Mouse (Mus musculus): Measurements from ENCODE around the gene Clec2i. TPM values are rescaled to one million over a fixed set of nuclear protein-coding genes. Genes with fewer than 3 reads are reported as not detected.

Clec2i gene
- polyA plus RNA-seq, 2 experiments = 0.14 to 0.16 TPM

DNA sequence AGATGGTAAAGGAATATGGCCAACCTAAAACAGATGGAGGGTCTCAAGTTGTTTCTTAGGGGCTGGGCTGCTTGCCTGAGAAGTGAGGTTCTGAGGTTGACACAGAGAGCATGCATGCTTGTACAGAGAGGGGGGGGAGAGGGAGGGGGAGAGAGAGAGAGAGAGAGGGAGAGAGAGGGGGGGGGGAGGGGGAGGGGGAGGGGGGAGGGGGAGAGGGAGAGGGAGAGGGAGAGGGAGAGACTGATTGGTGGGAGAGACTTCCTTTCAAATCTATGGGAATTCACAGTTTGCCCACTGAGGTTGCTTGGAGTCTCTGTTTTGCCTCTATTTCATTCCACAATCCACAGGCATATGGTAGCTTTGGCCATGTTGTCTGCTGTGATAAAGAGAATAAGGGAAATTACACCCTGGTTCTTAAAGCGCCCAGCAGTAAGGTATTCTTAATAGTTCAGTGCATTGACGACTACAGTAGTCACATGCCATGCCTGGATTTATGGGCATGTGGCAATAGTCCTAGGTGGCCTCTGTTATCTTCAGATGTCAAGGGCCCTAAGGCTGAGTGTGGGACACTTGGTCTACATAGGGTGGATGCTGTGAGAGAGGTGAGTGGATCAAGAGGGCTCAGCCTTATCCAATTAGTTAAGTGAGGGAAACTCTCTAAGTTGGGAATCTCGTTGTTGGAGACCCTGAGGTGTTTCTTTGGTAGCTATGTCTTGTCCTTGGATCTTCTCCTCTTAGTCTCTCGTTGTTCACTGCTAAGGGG is 45.9 kb upstream of the Clec2i start:
- H3K4me3 ChIP-seq (replicated peaks; ENCODE audit: low read length) = peak overlapping the region; percentile 76
- H3K9me3 ChIP-seq (ENCODE audit: control insufficient read depth, low read length) = no peaks in the 10 kb centered on the region
- TF ChIP-seq POLR2A (IDR thresholded peaks at IDR 0.05; ENCODE audit: borderline replicate concordance, extremely low read depth, insufficient read depth, insufficient read length) = no peak
- H3K4me1 ChIP-seq (ENCODE audit: control insufficient read depth, insufficient read depth, low read length) = peaks cover 12% of the 10 kb centered on the region
- H3K9ac ChIP-seq (ENCODE audit: low read depth, low read length, severe bottlenecking) = peak overlapping the region; percentile 80; the same call in 1 of the 2 replicates
- H3K27ac ChIP-seq (replicated peaks; ENCODE audit: low read depth, low read length) = 0 out of 2 replicates have a peak overlapping the region, but pooled peaks have one; percentile 26
- WGBS = 41% methylated on average over 4 of the region's 4 CpGs
- peak overlapping the region; percentile 58 for H3K4me2 ChIP-seq (replicated peaks; ENCODE audit: low read depth, low read length, severe bottlenecking)
- ATAC-seq (ENCODE audit: low FRiP score, low read depth) (no peak), DNase-seq (ENCODE audit: low spot score) (no peak)
- no peaks in the 10 kb centered on the region for H3K36me3 ChIP-seq (ENCODE audit: control insufficient read depth, insufficient read depth, low read length)
- H3K27me3 ChIP-seq (ENCODE audit: control insufficient read depth, insufficient read depth, low read length) = no peaks in the 10 kb centered on the region

DNA sequence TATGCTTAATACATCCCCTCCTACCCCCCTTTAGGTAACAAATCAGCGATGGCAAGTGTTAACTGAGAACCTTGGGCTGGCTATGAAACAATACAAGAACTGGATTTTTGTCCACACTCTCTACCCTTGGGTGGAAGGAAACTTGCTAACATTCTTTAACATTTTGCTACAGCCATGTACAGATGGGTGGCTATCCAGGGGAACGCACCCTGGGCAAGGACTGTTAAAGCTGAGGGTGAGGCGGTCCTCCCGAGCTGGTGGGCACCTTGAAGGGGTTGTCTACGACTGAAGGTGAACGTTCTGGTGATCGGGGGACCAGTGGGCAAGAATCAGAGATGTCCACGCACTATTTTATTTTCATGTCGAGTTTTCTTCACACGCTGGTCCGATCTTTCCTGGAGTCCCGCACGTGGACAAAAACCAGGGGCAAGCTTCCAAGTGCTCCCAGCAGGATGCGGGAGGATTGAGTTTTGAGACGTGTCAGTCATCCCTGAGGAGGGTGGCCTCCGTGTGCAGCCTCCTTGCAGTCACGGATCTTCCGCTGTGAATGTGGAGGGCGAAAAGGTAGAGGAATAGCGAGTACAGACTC is 44.9 kb upstream of the Clec2i start:
- Histone ChIP-seq H3K27ac (replicated peaks; ENCODE audit: low read depth, low read length) (peak overlapping the region; percentile 96), H3K4me1 (ENCODE audit: control insufficient read depth, insufficient read depth, low read length) (peaks cover 12% of the 10 kb centered on the region), H3K9me3 (ENCODE audit: control insufficient read depth, low read length) (no peaks in the 10 kb centered on the region), H3K4me3 (replicated peaks; ENCODE audit: low read length) (peak overlapping the region; percentile 76), H3K9ac (ENCODE audit: low read depth, low read length, severe bottlenecking) (peak overlapping the region; percentile 80), H3K27me3 (ENCODE audit: control insufficient read depth, insufficient read depth, low read length) (no peaks in the 10 kb centered on the region), H3K36me3 (ENCODE audit: control insufficient read depth, insufficient read depth, low read length) (no peaks in the 10 kb centered on the region), H3K4me2 (replicated peaks; ENCODE audit: low read depth, low read length, severe bottlenecking) (peak overlapping the region; percentile 58)
- DNase-seq (ENCODE audit: low spot score) (peak; percentile 40), ATAC-seq (ENCODE audit: low FRiP score, low read depth) (no peak)
- WGBS = under 1% methylated on average over 20 of the region's 20 CpGs
- TF ChIP-seq POLR2A (IDR thresholded peaks at IDR 0.05; ENCODE audit: borderline replicate concordance, extremely low read depth, insufficient read depth, insufficient read length) = 0 out of 2 replicates have a peak, but pooled peaks have one; percentile 8

DNA sequence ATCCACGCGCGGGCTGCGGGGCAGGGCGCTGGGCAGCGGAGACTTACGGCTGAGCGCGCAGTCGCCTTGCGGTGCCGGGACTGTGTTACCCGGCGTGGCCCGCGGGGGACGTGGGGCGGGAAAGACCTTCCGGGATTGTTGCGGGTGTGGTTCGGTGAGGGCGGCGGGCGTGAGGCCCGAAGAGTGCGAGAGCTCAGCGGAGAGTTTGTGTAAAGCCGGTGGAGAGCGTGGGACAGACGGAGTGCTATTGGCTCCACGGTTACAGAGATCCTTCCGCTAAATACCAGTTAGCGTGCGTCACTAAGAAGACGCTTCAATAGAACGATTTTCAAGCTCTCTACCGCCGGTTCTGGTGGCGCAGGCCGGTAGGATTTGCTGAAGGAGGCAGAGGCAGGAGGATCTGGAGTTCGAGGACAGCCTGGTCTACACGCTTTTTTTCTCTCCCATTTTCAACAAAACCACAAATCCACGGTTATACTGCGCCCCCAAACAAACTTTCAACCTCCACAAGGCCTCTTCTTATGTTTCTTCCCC is 44.4 kb upstream of the Clec2i start:
- Histone ChIP-seq H3K27ac (replicated peaks; ENCODE audit: low read depth, low read length) (peak overlapping the region; percentile 96), H3K36me3 (ENCODE audit: control insufficient read depth, insufficient read depth, low read length) (no peaks in the 10 kb centered on the region), H3K9me3 (ENCODE audit: control insufficient read depth, low read length) (no peaks in the 10 kb centered on the region), H3K4me2 (replicated peaks; ENCODE audit: low read depth, low read length, severe bottlenecking) (peak overlapping the region; percentile 65), H3K27me3 (ENCODE audit: control insufficient read depth, insufficient read depth, low read length) (no peaks in the 10 kb centered on the region), H3K9ac (ENCODE audit: low read depth, low read length, severe bottlenecking) (peak overlapping the region; percentile 81), H3K4me1 (ENCODE audit: control insufficient read depth, insufficient read depth, low read length) (peaks cover 12% of the 10 kb centered on the region), H3K4me3 (replicated peaks; ENCODE audit: low read length) (peak overlapping the region; percentile 76)
- 0 out of 2 replicates have a peak, but pooled peaks have one; percentile 1 for TF ChIP-seq POLR2A (IDR thresholded peaks at IDR 0.05; ENCODE audit: borderline replicate concordance, extremely low read depth, insufficient read depth, insufficient read length)
- DNase-seq (ENCODE audit: low spot score) = peak; percentile 96
- peak; percentile 84 for ATAC-seq (ENCODE audit: low FRiP score, low read depth)
- under 1% methylated on average over 43 of the region's 44 CpGs for WGBS

DNA sequence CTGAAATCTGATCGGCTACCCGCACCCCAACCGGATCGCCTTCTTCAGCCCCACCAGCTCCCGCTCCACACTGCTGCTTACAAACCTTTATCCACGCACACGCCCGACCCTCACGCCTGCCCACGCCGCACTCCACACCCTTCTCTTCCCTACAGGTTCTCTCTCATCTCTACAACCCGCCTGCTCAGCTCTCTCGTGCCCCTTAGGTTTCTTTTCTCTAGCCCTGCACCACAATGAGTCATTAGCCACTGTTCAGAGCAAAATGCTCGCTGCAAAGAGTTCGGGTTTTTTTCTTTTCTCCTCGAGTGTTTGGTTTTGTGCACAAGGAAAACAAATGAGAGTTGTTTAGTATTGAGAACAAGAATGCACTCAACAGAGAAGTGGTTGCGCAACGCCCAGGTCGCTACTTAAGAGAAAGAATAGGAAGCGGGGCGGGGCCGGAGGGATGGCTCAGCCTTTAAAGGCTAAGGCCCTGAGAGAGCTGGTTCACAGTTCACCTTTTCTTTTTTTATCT is 43.9 kb upstream of the Clec2i start:
- Histone ChIP-seq H3K9me3 (ENCODE audit: control insufficient read depth, low read length) (no peaks in the 10 kb centered on the region), H3K9ac (ENCODE audit: low read depth, low read length, severe bottlenecking) (peak overlapping the region; percentile 81), H3K27me3 (ENCODE audit: control insufficient read depth, insufficient read depth, low read length) (no peaks in the 10 kb centered on the region), H3K4me2 (replicated peaks; ENCODE audit: low read depth, low read length, severe bottlenecking) (peak overlapping the region; percentile 65), H3K27ac (replicated peaks; ENCODE audit: low read depth, low read length) (peak overlapping the region; percentile 93), H3K36me3 (ENCODE audit: control insufficient read depth, insufficient read depth, low read length) (no peaks in the 10 kb centered on the region), H3K4me1 (ENCODE audit: control insufficient read depth, insufficient read depth, low read length) (peaks cover 12% of the 10 kb centered on the region), H3K4me3 (replicated peaks; ENCODE audit: low read length) (peak overlapping the region; percentile 76)
- DNase-seq (ENCODE audit: low spot score) (peak; percentile 70), ATAC-seq (ENCODE audit: low FRiP score, low read depth) (peak; percentile 43)
- TF ChIP-seq POLR2A (IDR thresholded peaks at IDR 0.05; ENCODE audit: borderline replicate concordance, extremely low read depth, insufficient read depth, insufficient read length) = no peak
- under 1% methylated on average over 22 of the region's 22 CpGs for WGBS

DNA sequence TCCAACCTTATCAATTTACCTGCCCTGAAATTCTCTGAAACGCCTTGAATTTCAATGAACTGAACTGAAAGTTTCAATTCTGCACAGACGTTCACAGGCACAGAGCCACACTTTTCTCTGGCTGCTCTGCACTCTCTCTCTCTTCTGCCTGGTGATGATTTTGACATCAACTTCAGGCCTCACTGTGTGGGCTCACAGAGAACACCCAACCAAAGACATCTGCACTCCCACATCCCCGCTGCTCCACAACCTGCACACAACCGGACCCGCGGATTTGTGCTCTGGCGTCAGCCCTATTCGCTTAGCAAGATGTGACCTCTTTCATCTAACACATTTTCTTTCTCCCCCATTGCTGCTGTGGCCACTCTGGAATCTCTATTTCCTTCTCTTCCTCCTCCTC is 43.3 kb upstream of the Clec2i start:
- Histone ChIP-seq H3K9me3 (ENCODE audit: control insufficient read depth, low read length) (no peaks in the 10 kb centered on the region), H3K9ac (ENCODE audit: low read depth, low read length, severe bottlenecking) (0 out of 2 replicates have a peak overlapping the region, but pooled peaks have one; percentile 28), H3K27me3 (ENCODE audit: control insufficient read depth, insufficient read depth, low read length) (no peaks in the 10 kb centered on the region), H3K27ac (replicated peaks; ENCODE audit: low read depth, low read length) (peak overlapping the region; percentile 93; the same call in 1 of the 2 replicates), H3K36me3 (ENCODE audit: control insufficient read depth, insufficient read depth, low read length) (no peaks in the 10 kb centered on the region), H3K4me1 (ENCODE audit: control insufficient read depth, insufficient read depth, low read length) (peaks cover 12% of the 10 kb centered on the region), H3K4me3 (replicated peaks; ENCODE audit: low read length) (peak overlapping the region; percentile 76), H3K4me2 (replicated peaks; ENCODE audit: low read depth, low read length, severe bottlenecking) (peak overlapping the region; percentile 65)
- TF ChIP-seq POLR2A (IDR thresholded peaks at IDR 0.05; ENCODE audit: borderline replicate concordance, extremely low read depth, insufficient read depth, insufficient read length) = no peak
- no peak for ATAC-seq (ENCODE audit: low FRiP score, low read depth)
- WGBS = 34% methylated on average over 8 of the region's 8 CpGs
- DNase-seq (ENCODE audit: low spot score) = no peak
